Mouse (Mus musculus) G1E (cell line): ENCODE data around the gene Thy1.
A peak's percentile ranks its signal among the peaks of the same experiment; 100 is the strongest.

Experiments
- CTCF ChIP-seq: IDR thresholded peaks from 2 replicates; pipeline ENCODE4 v1.5.1; 2012; ENCODE audit warnings: low read depth, low read length, inconsistent platforms, mixed read lengths
- GATA1 ChIP-seq: IDR thresholded peaks from 2 replicates; pipeline ENCODE4 v1.6.1; 2012; ENCODE audit warnings: borderline replicate concordance, low read length, inconsistent platforms, mixed read lengths

DNA sequence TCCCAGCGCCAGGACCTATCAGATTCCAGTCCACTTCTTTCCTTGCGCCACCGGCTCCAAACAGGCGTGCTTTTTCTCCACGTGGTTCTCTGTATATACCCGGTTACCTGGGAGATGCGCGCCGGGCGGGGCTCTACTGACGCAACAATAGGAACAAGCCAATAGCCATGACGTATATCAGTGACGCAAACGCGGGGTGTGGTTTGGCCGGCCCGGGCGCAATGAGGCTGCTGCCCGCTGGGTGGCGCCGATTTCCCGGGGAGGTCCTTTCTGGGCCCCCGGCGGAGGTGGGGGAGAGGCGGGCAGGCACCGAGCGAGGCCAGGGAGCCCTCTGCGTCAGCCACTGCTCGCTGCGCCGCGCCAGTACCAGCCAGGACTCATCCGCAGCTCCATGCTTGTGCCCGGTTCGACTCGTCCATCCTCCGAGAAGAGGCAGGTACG lies 23.6 kb downstream of the Thy1 start, which contains the start of gene Usp2:
- TF ChIP-seq CTCF: peak; percentile 64; the same call in 1 of the 2 replicates
- TF ChIP-seq GATA1: no peak
